Mouse (Mus musculus) liver, adult 2 months (tissue): ENCODE data around the gene Cabin1.

ENCODE experiments used
- CTCF ChIP-seq: fragments of 200-500 bp; IDR thresholded peaks from 2 replicates; pipeline ENCODE4 v1.5.1; 2011; ENCODE audit warnings: low read depth, low read length, control low read depth
- POLR2A ChIP-seq: fragments of 200-500 bp; IDR thresholded peaks from 2 replicates; pipeline ENCODE4 v1.6.1; 2011; ENCODE audit warnings: low read length, control low read depth; ENCODE audit not compliant: insufficient read depth; ENCODE audit errors: extremely low read depth

DNA sequence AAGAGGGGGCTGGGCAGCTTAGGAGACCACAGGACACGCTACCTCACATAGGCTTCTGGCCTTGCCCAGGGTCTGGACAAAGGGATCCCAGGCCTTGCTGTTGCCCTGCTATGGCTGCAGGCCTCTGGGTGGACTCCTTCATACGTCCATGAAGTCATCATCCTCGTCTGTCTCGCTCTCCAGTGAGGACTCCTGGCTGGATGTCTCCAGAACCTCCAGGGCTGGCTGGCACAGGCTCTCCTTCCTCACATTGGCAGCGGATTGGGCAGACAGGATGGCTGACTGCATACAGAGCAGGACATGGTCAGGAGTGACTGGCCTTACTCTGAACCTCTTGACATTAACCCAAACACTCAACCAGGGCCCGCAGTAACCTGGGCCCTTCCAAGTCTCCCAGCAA, 117.7 kb downstream of the Cabin1 start:
- TF ChIP-seq CTCF (no peak), POLR2A (no peak)
